Mouse (Mus musculus) myocyte (in vitro differentiated cells): Measurements from ENCODE around the gene Gpr33.

Experiments
- CEBPB ChIP-seq: IDR thresholded peaks from 2 replicates; pipeline ENCODE4 v1.6.1; 2011; ENCODE audit warnings: mild to moderate bottlenecking, moderate library complexity; ENCODE audit not compliant: poor library complexity, insufficient read depth, severe bottlenecking
- E2F4 ChIP-seq: IDR thresholded peaks from one replicate; pipeline ENCODE4 v1.6.1; 2011; ENCODE audit warnings: mild to moderate bottlenecking, control low read depth, moderate library complexity; ENCODE audit not compliant: insufficient read depth
- MAX ChIP-seq: IDR thresholded peaks from one replicate; pipeline ENCODE4 v1.6.1; 2011; ENCODE audit warnings: low read depth, mild to moderate bottlenecking, control low read depth
- MYOG ChIP-seq, 3 experiments: IDR thresholded peaks; one replicate each; pipeline ENCODE4 v1.6.1; 2011; ENCODE audit warnings: control low read depth in 2 of 3, low read depth in 2 of 3, mild to moderate bottlenecking in 2 of 3; ENCODE audit not compliant: insufficient read length in 2 of 3, control insufficient read depth in 1 of 3, insufficient read depth in 1 of 3
- POLR2A ChIP-seq: IDR thresholded peaks from one replicate; pipeline ENCODE4 v1.6.1; 2011; ENCODE audit warnings: low read depth, mild to moderate bottlenecking, control low read depth, moderate library complexity; ENCODE audit not compliant: insufficient read length
- TCF3 ChIP-seq: IDR thresholded peaks from one replicate; pipeline ENCODE4 v1.6.1; 2011; ENCODE audit warnings: low read depth, control low read depth; ENCODE audit not compliant: insufficient read length
- USF1 ChIP-seq: IDR thresholded peaks from one replicate; pipeline ENCODE4 v1.6.1; 2011; ENCODE audit warnings: low read depth, mild to moderate bottlenecking, control low read depth, moderate library complexity

DNA sequence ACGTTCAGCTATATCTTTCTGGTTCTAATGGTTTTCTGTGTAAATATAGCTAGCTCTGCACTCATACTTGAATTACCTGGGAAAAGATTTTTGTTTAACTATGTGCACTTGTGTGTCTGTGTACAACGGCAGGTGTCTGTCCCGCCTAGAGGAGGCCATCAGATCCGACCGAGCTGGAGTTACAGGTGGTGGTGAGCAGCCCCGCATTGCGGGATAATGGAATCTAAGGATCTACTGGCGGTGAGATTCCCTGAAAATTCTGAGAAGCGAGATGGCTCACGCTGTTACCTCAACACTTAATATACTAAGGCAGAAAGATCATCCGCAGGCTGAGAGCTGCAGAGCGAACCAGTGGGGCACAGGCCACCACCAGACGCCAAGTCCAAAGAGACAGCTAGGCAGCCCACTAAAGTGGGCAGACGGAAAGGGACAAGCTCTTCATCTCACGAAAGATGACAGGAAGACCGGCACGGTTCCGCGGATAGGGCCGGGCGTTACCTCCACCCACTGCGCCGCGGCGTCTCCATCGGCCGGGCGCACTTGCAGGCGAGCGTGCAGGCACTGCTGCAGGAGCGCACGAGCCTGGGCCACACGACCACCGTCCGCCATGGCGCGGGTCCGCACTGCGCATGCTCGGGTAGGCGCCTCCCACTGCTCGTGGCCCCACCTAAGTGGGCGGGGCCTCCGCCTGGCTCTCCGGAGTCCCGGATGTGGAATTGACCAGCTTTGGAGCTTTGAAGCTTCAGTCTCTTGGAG lies 21.8 kb downstream of the Gpr33 start, which contains the start of gene Dtd2:
- TF ChIP-seq POLR2A (peak; percentile 100), MYOG (IDR thresholded peaks at IDR 0.05; ENCODE audit: control insufficient read depth in 1 of 3, insufficient read depth in 1 of 3, insufficient read length in 2 of 3, low read depth in 2 of 3) (peak in 2 of 3 experiments; percentile 7 to 51), E2F4 (no peak), USF1 (no peak), CEBPB (no peak), TCF3 (no peak), MAX (no peak)
